Mouse (Mus musculus) T-cell, adult 2 months (primary cell): ENCODE results near the gene Adamtsl4.
"Not testable (repeated sequence)": the region's sequence is repeated elsewhere in the genome, so short reads cannot be mapped to it uniquely, and the experiment has no call there.

ENCODE experiments used
- DNase-seq: peaks from one replicate; pipeline ENCODE4 v3.0.0; 2022; ENCODE audit warnings: low spot score

The Adamtsl4 gene

GRCm38 (mm10) chr3:95700233-95700681 is 12.5 kb upstream of the Adamtsl4 start:
- no peak for DNase-seq

GRCm38 (mm10) chr3:95698286-95698685 is 10.6 kb upstream of the Adamtsl4 start:
- DNase-seq = no peak

- DNase-seq = no peak
Measured at GRCm38 (mm10) chr3:95696360-95696759, 8.6 kb upstream of the Adamtsl4 start.

GRCm38 (mm10) chr3:95695796-95696195 is 8.1 kb upstream of the Adamtsl4 start:
- no peak for DNase-seq

GRCm38 (mm10) chr3:95694808-95695703 is 7.3 kb upstream of the Adamtsl4 start:
- no peak for DNase-seq

GRCm38 (mm10) chr3:95693821-95694807 is 6.4 kb upstream of the Adamtsl4 start:
- no peak for DNase-seq

GRCm38 (mm10) chr3:95692677-95693076 is 5.0 kb upstream of the Adamtsl4 start:
- DNase-seq = no peak

GRCm38 (mm10) chr3:95690552-95690951 is 2.8 kb upstream of the Adamtsl4 start:
- not testable (repeated sequence) for DNase-seq

- no peak for DNase-seq
Measured at GRCm38 (mm10) chr3:95689940-95690339, 2.2 kb upstream of the Adamtsl4 start.

- DNase-seq = no peak
Measured at GRCm38 (mm10) chr3:95689171-95689915, 1.6 kb upstream of the Adamtsl4 start.

- no peak for DNase-seq
Measured at GRCm38 (mm10) chr3:95687168-95687523, 571 bp downstream of the Adamtsl4 start.

- DNase-seq = no peak
Measured at GRCm38 (mm10) chr3:95686492-95687167, 1.1 kb downstream of the Adamtsl4 start.

- no peak for DNase-seq
Measured at GRCm38 (mm10) chr3:95685701-95686100, 2.0 kb downstream of the Adamtsl4 start.

- no peak for DNase-seq
Measured at GRCm38 (mm10) chr3:95685301-95685700, 2.4 kb downstream of the Adamtsl4 start.

- no peak for DNase-seq
Measured at GRCm38 (mm10) chr3:95684846-95685245, 2.9 kb downstream of the Adamtsl4 start.

- DNase-seq = no peak
Measured at GRCm38 (mm10) chr3:95682878-95683277, 4.8 kb downstream of the Adamtsl4 start.

- DNase-seq = no peak
Measured at GRCm38 (mm10) chr3:95681365-95681764, 6.4 kb downstream of the Adamtsl4 start.

GRCm38 (mm10) chr3:95680673-95681072 is 7.0 kb downstream of the Adamtsl4 start:
- DNase-seq = no peak

GRCm38 (mm10) chr3:95679551-95679950 is 8.2 kb downstream of the Adamtsl4 start:
- no peak for DNase-seq

- DNase-seq = no peak
Measured at GRCm38 (mm10) chr3:95677420-95678090, 10.2 kb downstream of the Adamtsl4 start.
